Mouse (Mus musculus) kidney, postnatal 14 days (tissue): ENCODE measurements around the gene Alox5ap.

ENCODE experiments used
- DNase-seq: peaks from one replicate; pipeline ENCODE4 v3.0.0; 2022; ENCODE audit warnings: mixed read lengths

Alox5ap gene

GRCm38 (mm10) chr5:149264405-149264804 lies at the start of gene Alox5ap:
Gene Alox5ap, plus strand, starts transcription at chr5:149264767.
- no peak for DNase-seq

DNA sequence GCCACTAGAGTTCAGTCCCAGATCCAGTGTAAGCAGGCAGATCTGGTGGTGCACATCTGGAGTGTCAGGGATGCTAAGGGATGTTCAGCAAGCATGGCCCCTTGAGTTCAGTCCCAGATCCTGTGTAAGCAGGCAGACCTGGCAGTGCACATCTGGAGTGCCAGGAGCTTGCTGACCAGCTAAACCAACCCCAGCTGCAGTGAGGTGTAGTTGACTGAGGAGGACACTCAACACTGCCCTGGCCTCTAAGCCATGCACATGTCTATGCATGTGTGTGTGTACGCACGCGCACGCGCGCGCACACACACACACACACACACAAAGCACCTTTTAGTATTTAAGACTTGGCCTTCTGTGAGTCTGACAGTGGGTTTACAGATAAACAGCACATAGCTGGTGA lies 49.0 kb upstream of the Alox5ap start:
- DNase-seq = no peak

DNA sequence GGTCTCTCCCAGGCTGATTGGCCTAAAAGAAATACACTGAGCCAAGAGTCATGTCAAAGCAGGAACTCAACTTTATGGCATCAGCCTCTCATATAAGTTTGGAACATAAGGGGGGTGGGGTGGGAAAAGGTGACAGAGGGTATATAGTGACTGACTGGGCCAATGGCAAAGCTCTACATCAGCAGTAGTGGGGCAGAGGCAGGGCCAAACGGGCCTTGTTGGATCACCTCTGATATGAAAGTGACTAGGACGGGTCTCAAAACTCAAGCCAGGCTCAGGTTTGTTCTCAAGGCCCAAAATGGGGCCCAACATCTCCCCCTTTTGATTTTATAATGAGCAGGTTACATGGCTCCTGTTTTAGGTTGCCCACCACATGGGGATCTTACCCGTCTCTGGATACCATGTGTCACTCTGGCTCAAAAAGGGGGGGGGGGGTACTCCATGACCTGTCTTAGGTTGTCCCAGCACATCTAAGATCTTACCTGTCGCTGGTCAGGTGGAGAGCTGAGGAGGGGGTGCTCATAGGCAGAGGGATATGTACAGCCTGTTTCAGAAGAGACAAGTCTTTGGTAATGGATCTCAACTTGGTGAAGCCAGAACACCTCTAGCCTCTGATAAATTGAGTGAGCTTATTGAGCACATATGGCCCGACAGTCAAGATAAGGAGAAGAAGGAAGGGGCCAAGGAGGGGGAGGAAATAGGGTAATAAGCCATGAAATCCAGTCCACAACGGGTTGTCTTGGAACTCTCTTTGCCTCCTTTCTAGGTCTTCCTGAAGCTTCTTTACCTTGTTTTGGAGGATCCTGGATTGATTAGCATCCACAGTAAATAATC lies 46.8 kb upstream of the Alox5ap start:
- DNase-seq = no peak

- no peak for DNase-seq
These were observed 45.1 kb upstream of the Alox5ap start for GRCm38 (mm10) chr5:149219493-149219892.

- DNase-seq = no peak
These were observed 43.2 kb upstream of the Alox5ap start for GRCm38 (mm10) chr5:149221355-149221754.

DNA sequence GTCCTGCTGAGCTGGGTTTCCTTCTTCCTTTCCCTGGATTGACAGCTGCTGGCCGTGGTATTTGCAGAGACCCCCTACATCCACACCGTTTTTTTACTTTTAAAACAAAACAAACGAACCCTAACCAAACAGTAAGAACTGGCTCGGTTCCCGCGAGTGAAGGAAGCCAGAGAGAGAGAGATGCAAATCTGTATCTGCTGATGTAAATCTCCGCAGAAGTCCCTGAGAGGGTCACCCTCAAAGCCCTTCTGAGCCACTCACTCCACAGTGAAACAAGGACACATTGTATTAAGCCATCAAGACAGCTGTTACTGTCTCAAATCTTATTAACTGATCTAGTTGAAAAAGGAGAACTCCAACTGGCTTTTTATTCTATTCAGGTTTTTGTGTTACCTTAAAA lies 39.9 kb upstream of the Alox5ap start:
- DNase-seq = no peak

GRCm38 (mm10) chr5:149228700-149229618 lies 35.6 kb upstream of the Alox5ap start:
- DNase-seq = peak; percentile 99

DNA sequence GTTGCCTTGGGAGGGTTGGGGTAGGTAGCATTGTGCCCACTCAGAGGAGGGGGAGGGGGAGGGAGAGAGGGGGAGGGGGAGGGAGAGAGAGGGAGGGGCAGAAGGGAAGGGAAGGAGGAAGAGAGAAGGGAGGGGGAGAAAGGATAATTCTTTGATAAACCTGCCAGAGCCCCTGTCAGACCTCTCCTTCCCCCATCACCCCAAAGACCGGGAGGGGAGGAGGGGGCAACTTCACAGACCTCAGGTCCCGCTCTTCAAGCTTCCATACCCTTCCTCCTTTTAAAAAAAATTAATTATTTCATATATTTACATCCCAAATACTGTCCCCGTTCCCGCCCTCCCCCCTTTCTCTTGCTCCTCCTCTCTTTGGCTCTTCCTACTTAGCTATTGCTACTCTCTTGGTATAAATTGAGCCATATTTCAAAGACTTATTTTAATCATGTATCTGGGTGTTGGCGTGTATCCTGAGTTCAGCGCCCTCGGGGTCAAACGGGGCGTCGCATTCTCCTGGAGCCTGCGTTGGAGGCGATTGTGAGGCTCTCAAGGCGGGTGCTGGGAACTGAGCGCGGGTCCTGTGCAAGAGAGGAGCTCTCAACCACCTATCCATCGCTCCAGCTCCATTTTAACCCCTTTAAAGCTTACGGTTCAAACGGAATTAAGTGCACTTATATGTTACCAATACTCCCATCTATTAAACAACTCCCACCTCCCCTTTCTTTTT lies 34.8 kb upstream of the Alox5ap start:
- no peak for DNase-seq

DNA sequence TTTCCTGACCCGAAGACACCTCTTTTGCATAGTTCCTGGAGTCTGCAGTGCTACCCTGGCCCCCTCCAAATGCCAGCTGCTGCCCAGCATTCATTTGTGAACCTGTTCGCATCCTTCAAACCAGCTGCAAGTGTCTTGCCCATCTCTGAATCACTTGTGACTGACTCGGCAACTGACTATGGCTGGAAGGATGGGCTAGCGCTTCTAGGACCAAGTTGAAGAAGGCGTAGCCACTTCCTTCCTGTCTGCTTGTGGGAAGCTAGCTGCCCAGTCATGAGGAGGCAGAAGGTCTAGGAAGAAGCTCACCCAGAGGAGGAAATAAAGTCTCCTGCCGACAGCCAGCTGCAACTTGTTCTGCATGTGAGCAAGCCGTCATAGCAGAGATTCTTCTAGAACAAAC lies 29.6 kb upstream of the Alox5ap start:
- no peak for DNase-seq

- DNase-seq = no peak
These were observed 27.2 kb upstream of the Alox5ap start for GRCm38 (mm10) chr5:149237221-149237950.

DNA sequence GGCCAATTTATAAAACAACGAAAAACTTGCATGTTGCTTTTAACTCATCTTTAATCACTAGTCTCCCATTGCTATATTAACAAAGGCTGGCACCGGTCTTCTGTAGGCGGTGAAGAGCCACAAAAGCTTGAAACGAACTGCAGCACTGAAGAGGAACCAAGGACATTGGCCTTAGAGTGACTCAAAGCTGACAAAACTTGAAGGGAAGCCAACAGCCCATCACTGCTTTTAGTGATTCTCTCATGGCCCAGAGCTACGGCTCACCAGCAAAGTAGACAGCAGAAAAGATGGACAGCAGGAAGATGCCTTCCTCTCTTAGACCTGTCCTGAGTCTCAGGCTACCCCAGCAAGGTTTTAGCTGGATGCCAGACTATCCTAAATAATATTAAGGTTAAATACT lies 22.1 kb upstream of the Alox5ap start:
- DNase-seq = no peak

DNA sequence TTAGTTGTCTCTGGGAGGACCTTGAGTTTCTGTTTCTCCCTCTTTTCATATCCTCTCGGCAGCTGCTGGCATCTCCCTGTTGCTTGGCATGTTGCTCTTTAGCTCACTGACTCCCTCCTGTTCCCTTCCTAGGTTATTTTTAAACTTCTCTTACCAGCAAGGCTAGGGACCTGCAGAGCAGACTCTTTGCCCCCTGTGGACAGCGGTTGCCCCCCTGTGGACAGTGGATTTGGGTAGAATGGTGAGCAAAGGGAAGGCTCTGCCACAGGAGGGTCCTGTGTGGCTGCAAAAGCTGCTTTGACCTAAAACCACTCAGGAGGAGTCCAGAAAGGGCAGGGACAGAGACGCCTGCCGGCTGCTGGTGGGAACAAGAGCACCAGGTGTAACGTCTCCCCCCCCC lies 21.5 kb upstream of the Alox5ap start:
- no peak for DNase-seq

DNA sequence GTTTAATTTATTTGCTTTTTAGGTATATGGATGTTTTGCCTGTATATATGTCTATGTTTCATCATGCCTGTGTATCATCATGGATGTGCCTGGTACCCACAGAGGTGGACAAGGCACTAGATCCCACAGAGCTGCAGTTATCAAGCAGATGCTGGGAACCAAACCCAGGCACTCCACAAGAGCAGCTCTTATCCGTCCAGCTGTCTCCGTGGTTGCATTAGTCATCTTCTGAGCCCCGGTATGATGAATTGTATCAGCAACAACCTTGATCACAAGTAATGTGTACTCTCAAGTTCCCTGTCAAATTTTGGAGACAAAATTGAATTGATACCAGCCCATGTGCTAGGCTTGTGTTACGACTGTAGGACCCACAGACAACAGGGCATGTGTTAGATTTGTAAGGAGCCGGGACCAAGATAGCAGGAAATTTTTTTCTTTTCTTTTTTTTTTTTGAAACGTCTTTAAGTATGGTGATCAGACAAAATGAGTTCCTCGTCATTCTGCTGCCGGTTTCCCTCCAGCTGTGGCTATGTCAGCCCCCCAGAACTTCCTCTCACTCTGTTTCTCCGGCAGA lies 19.1 kb upstream of the Alox5ap start:
- no peak for DNase-seq

DNA sequence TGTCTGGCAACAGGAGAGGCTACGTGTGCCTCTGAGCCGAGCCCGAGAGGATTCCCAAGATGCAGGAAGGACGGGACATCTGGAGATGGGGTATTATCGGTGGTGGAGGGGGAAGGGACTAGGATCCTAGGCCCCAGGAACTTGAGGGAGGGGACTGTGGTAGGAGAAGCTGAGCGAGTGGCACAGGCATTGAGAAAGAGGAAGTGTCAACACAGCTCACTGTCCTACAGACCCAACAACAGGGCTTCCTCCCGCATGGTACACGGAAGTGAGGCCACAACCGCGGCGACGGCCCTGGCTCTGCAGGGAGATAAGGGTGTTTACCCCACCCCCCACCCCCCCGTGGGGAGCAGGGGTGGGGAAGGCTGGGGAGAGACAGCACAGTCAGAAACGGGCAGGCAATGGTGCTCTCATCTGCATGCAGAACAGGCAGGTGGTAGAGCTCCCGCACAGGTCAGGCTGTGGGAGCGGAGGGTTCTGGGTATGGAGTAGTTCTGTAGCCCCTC lies 18.5 kb upstream of the Alox5ap start:
- DNase-seq = peak; percentile 37

- no peak for DNase-seq
These were observed 17.3 kb upstream of the Alox5ap start for GRCm38 (mm10) chr5:149247047-149247904.

GRCm38 (mm10) chr5:149252303-149252702 lies 12.3 kb upstream of the Alox5ap start:
- no peak for DNase-seq

- DNase-seq = no peak
These were observed 11.1 kb upstream of the Alox5ap start for GRCm38 (mm10) chr5:149253491-149253890.

DNA sequence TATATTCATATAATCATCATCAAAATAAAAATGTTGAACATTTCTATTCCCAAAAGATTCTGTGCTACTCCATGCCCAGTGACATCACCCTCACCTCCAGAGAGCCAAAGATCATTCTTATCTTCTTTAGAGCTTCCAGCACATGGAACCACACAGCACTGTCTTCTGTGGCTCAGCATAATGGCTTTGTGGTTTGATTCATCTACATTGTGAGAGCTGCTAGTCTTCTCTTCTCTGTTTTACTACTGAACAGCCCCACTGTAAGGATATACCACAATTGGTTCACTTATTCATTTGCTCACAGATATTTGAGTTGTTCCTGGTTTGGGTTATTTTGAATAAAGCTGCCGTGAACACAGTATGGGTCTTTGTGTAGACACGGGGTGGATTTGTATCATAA lies 9.0 kb upstream of the Alox5ap start:
- no peak for DNase-seq

DNA sequence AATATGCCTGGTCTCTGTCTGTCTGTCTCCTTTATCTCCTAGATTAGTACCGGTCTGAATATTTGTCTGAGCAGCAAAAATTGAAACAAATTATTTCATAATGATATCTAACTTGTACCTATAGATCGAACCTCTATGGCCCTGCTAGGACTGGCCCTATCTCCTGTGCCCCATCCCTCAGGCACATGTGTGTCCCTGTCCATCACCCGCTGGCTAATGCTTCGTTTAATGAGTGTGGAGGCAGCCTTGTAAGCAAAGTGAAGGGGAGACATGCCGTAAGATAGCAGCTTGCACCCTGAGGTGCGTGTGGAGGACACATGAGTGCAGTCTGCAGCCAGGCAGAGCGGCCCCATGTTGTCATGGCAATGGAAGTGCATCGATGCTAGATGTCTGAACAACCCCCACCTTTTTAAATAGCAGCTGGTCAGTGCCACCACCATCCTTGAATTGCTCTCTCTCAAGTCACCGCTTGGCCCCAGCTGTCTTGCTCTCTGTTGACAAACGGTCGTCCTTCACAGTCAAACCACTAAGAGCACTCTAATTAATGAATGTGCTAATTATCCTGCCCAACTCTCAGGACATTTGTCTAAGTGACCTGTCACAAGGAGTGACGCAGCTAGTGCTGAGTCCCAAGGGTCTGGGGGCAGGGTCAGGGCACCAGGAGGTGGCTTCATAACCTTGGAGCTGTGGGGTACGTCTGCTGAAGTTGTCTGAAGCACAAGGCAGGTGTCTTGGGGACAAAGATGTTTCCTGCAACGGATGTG lies 6.9 kb upstream of the Alox5ap start:
- DNase-seq = no peak

- DNase-seq = no peak
These were observed 5.5 kb upstream of the Alox5ap start for GRCm38 (mm10) chr5:149259093-149259492.
